Comparison of ENCODE assay signal across 21 mouse cellular contexts in the genomic region with DNA sequence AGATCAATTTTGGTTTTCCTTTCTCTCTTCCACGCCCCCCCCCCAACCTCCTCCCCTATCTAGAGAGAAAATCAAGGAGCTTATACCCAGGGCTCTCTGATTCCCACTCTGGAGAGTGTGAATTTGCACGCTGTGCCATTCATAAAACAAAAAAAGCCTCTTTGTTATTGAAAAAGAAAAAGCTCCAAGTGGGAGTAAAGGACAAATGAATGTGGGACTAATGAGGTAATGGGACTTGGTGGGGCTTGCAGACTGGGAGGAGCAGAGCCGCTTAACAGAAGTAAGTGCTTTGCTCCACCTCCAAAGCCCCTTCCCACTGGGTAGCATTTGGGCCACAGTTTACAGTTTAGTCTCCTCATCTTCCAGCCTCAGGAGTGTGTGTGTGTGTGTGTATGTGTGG. TPM values are rescaled to one million over a fixed set of nuclear protein-coding genes. Genes with fewer than 3 reads are reported as not detected.
DNase-seq lines count a peak whose midpoint lies in the region; ATAC-seq and TF ChIP-seq lines count a peak whose summit lies in the region.
"Had no signal": no experiment of that assay in that cellular context is flagged by ENCODE, and none has a peak within 500 bp of the region (broad histone marks: within the 10 kb centered on the region; RNA-seq: fewer than 3 reads in every experiment).

No protein-coding gene starts in this region.

- peak overlapping the region; percentile 31; the same call in 1 of the 2 replicates for H3K9ac ChIP-seq in hindbrain, embryonic 13.5 days
- no peak overlapping the region for H3K9ac ChIP-seq in hindbrain, embryonic 12.5 days
- H3K9ac ChIP-seq in neural tube, embryonic 12.5 days, result no peak overlapping the region
- no peak overlapping the region for H3K9ac ChIP-seq in neural tube, embryonic 15.5 days (replicated peaks)
- H3K9ac ChIP-seq in kidney, embryonic 14.5 days (ENCODE audit: low read depth, low read length), result no peak overlapping the region
- H3K9ac ChIP-seq: heart, embryonic 12.5 days; liver, embryonic 12.5 days; stomach, embryonic 15.5 days had no signal

- WGBS in hindbrain, embryonic 13.5 days, result 12% methylated on average over 3 of the region's 3 CpGs
- 13% methylated on average over 3 of the region's 3 CpGs for WGBS in hindbrain, embryonic 12.5 days
- WGBS in neural tube, embryonic 12.5 days, result 18% methylated on average over 3 of the region's 3 CpGs
- WGBS in neural tube, embryonic 15.5 days, result 16% methylated on average over 3 of the region's 3 CpGs
- WGBS in forebrain, embryonic 10.5 days, result 3% methylated on average over 3 of the region's 3 CpGs
- 12% methylated on average over 3 of the region's 3 CpGs for WGBS in olfactory bulb, adult 2 months
- WGBS in kidney, embryonic 14.5 days, result 37% methylated on average over 3 of the region's 3 CpGs

- H3K27ac ChIP-seq in hindbrain, embryonic 13.5 days, result no peak overlapping the region
- H3K27ac ChIP-seq in hindbrain, embryonic 12.5 days, result no peak overlapping the region
- H3K27ac ChIP-seq in neural tube, embryonic 12.5 days, result no peak overlapping the region
- no peak overlapping the region for H3K27ac ChIP-seq in neural tube, embryonic 15.5 days (replicated peaks)
- peak overlapping the region; percentile 82 for H3K27ac ChIP-seq in forebrain, embryonic 10.5 days
- 0 out of 2 replicates have a peak overlapping the region, but pooled peaks have one; percentile 6 for H3K27ac ChIP-seq in olfactory bulb, adult 2 months (ENCODE audit: insufficient read depth, low read depth, low read length)
- no peak overlapping the region for H3K27ac ChIP-seq in kidney, embryonic 14.5 days (ENCODE audit: low read depth, low read length)
- H3K27ac ChIP-seq: layer of hippocampus, adult 2 months; liver, embryonic 12.5 days; stomach, embryonic 15.5 days had no signal

- H3K4me1 ChIP-seq in hindbrain, embryonic 13.5 days (replicated peaks), result peaks cover 41% of the 10 kb centered on the region
- peaks cover 21% of the 10 kb centered on the region for H3K4me1 ChIP-seq in hindbrain, embryonic 12.5 days
- H3K4me1 ChIP-seq in neural tube, embryonic 12.5 days, result peaks cover 6% of the 10 kb centered on the region; the same call in 1 of the 2 replicates
- peaks cover 23% of the 10 kb centered on the region for H3K4me1 ChIP-seq in neural tube, embryonic 15.5 days
- peaks cover 69% of the 10 kb centered on the region for H3K4me1 ChIP-seq in forebrain, embryonic 10.5 days
- peaks cover 30% of the 10 kb centered on the region for H3K4me1 ChIP-seq in olfactory bulb, adult 2 months (ENCODE audit: control insufficient read depth, insufficient read depth, low read length)
- H3K4me1 ChIP-seq in kidney, embryonic 14.5 days (ENCODE audit: control insufficient read depth, insufficient read depth, low read length), result peaks cover 24% of the 10 kb centered on the region
- H3K4me1 ChIP-seq: liver, embryonic 12.5 days had no signal

- no peak; the same call in 1 of the 2 replicates for ATAC-seq in hindbrain, embryonic 13.5 days (ENCODE audit: low FRiP score)
- ATAC-seq in hindbrain, embryonic 12.5 days (ENCODE audit: low FRiP score), result no peak; the same call in 1 of the 2 replicates
- 0 out of 2 replicates have a peak, but pooled peaks have one; percentile 41 for ATAC-seq in neural tube, embryonic 12.5 days (ENCODE audit: low FRiP score, low read depth)
- no peak for ATAC-seq in neural tube, embryonic 15.5 days (ENCODE audit: low FRiP score)
- ATAC-seq in kidney, embryonic 14.5 days (ENCODE audit: low FRiP score, low TSS enrichment), result no peak
- ATAC-seq: intestine, embryonic 16.5 days; liver, embryonic 12.5 days had no signal

- H3K4me2 ChIP-seq in hindbrain, embryonic 13.5 days, result 0 out of 2 replicates have a peak overlapping the region, but pooled peaks have one; percentile 17
- no peak overlapping the region for H3K4me2 ChIP-seq in hindbrain, embryonic 12.5 days (replicated peaks)
- no peak overlapping the region for H3K4me2 ChIP-seq in neural tube, embryonic 12.5 days (replicated peaks)
- no peak overlapping the region for H3K4me2 ChIP-seq in neural tube, embryonic 15.5 days
- no peak overlapping the region for H3K4me2 ChIP-seq in kidney, embryonic 14.5 days (replicated peaks; ENCODE audit: low read depth, low read length)
- H3K4me2 ChIP-seq: heart, embryonic 12.5 days; liver, embryonic 12.5 days; stomach, embryonic 15.5 days had no signal

- H3K27me3 ChIP-seq in hindbrain, embryonic 13.5 days, result peaks cover 26% of the 10 kb centered on the region
- peaks cover 31% of the 10 kb centered on the region for H3K27me3 ChIP-seq in hindbrain, embryonic 12.5 days
- H3K27me3 ChIP-seq in neural tube, embryonic 12.5 days (replicated peaks), result 0 out of 2 replicates have a peak, but pooled peaks cover 11% of the 10 kb centered on the region
- H3K27me3 ChIP-seq in neural tube, embryonic 15.5 days (replicated peaks), result peaks cover 4% of the 10 kb centered on the region; the same call in 1 of the 2 replicates
- H3K27me3 ChIP-seq in forebrain, embryonic 10.5 days (ENCODE audit: poor library complexity, severe bottlenecking), result peaks cover 73% of the 10 kb centered on the region
- no peaks in the 10 kb centered on the region for H3K27me3 ChIP-seq in kidney, embryonic 14.5 days (ENCODE audit: control insufficient read depth, insufficient read depth, low read length)

- H3K36me3 ChIP-seq in hindbrain, embryonic 13.5 days, result no peaks in the 10 kb centered on the region
- H3K36me3 ChIP-seq in hindbrain, embryonic 12.5 days, result no peaks in the 10 kb centered on the region
- H3K36me3 ChIP-seq in neural tube, embryonic 12.5 days, result no peaks in the 10 kb centered on the region
- no peaks in the 10 kb centered on the region for H3K36me3 ChIP-seq in neural tube, embryonic 15.5 days
- H3K36me3 ChIP-seq in forebrain, embryonic 10.5 days (replicated peaks), result no peaks in the 10 kb centered on the region
- no peaks in the 10 kb centered on the region for H3K36me3 ChIP-seq in kidney, embryonic 14.5 days (ENCODE audit: control insufficient read depth, insufficient read depth, low read length)
- H3K36me3 ChIP-seq: heart, embryonic 12.5 days; liver, embryonic 12.5 days; stomach, embryonic 15.5 days had no signal

- no peak for TF ChIP-seq POLR2A in olfactory bulb, adult 2 months (IDR thresholded peaks at IDR 0.05; ENCODE audit: insufficient read depth, low read depth, low read length)

- no peaks in the 10 kb centered on the region for H3K9me3 ChIP-seq in hindbrain, embryonic 13.5 days
- H3K9me3 ChIP-seq in hindbrain, embryonic 12.5 days (replicated peaks), result no peaks in the 10 kb centered on the region
- H3K9me3 ChIP-seq in neural tube, embryonic 12.5 days, result no peaks in the 10 kb centered on the region
- no peaks in the 10 kb centered on the region for H3K9me3 ChIP-seq in neural tube, embryonic 15.5 days (replicated peaks)
- H3K9me3 ChIP-seq in forebrain, embryonic 10.5 days, result no peaks in the 10 kb centered on the region
- H3K9me3 ChIP-seq in kidney, embryonic 14.5 days (ENCODE audit: control insufficient read depth, low read length), result no peaks in the 10 kb centered on the region
- H3K9me3 ChIP-seq: heart, embryonic 12.5 days; liver, embryonic 12.5 days; stomach, embryonic 15.5 days had no signal

- no peak overlapping the region for H3K4me3 ChIP-seq in hindbrain, embryonic 13.5 days
- no peak overlapping the region for H3K4me3 ChIP-seq in hindbrain, embryonic 12.5 days
- no peak overlapping the region for H3K4me3 ChIP-seq in neural tube, embryonic 12.5 days
- H3K4me3 ChIP-seq in neural tube, embryonic 15.5 days (replicated peaks), result no peak overlapping the region
- peak overlapping the region; percentile 30 for H3K4me3 ChIP-seq in forebrain, embryonic 10.5 days
- no peak overlapping the region for H3K4me3 ChIP-seq in olfactory bulb, adult 2 months (ENCODE audit: insufficient read depth, low read depth, low read length)
- H3K4me3 ChIP-seq in kidney, embryonic 14.5 days (ENCODE audit: low read length), result no peak overlapping the region
- H3K4me3 ChIP-seq: heart, embryonic 12.5 days; layer of hippocampus, adult 2 months; liver, embryonic 12.5 days; stomach, embryonic 15.5 days had no signal

- TF ChIP-seq CTCF in olfactory bulb, adult 2 months (IDR thresholded peaks at IDR 0.05; ENCODE audit: insufficient read depth, low read depth, low read length), result no peak

- DNase-seq in forebrain, embryonic 10.5 days (ENCODE audit: extremely low spot score, low spot score), result peak; percentile 40
- DNase-seq in natural killer cell, adult 2 months (ENCODE audit: low spot score in 2 of 2), result no peak
- DNase-seq: cerebellum, adult 11 months; gastrocnemius, postnatal 36 days; heart, postnatal 36 days; kidney, postnatal 10 days; thymus, adult 2 months had no signal

RNA-seq across cellular contexts. Expression of a gene that starts 30.8 kb away (rescaled TPM):
- 0.82 and 1.2 TPM in 2 replicates for polyA plus RNA-seq in hindbrain, embryonic 13.5 days (2015; fragmentation: Nextera tagmentation; extraction: Ambion mirVana)
- polyA plus RNA-seq in hindbrain, embryonic 12.5 days (2016; fragmentation: Nextera tagmentation; extraction: Ambion mirVana), result 0.40 and 0.43 TPM in 2 replicates
- polyA plus RNA-seq in neural tube, embryonic 12.5 days (2016; fragmentation: Nextera tagmentation; extraction: Ambion mirVana), result 0.28 and 0.32 TPM in 2 replicates
- 2.0 and 2.2 TPM in 2 replicates for polyA plus RNA-seq in neural tube, embryonic 15.5 days (2015; fragmentation: Nextera tagmentation; extraction: Ambion mirVana)
- not detected in 2 replicates for polyA plus RNA-seq in forebrain, embryonic 10.5 days (2016; fragmentation: Nextera tagmentation; extraction: Ambion mirVana)
- not detected in 2 replicates for polyA plus RNA-seq in olfactory bulb, adult 2 months (2012; ENCODE audit: insufficient read depth, insufficient read length, low replicate concordance, missing spikeins)
- polyA plus RNA-seq in kidney, embryonic 14.5 days (2014; fragmentation: Nextera tagmentation; extraction: Ambion mirVana), result 6.3 and 12.4 TPM in 2 replicates
- polyA plus RNA-seq: adrenal gland, adult 2 months; limb, embryonic 11.5 days; spleen, adult 2 months had no signal

RNA-seq across cellular contexts. Expression of a gene that starts 50.5 kb away (rescaled TPM):
- 42.2 and 44.8 TPM in 2 replicates for polyA plus RNA-seq in hindbrain, embryonic 13.5 days (2015; fragmentation: Nextera tagmentation; extraction: Ambion mirVana)
- 41.7 and 43.3 TPM in 2 replicates for polyA plus RNA-seq in hindbrain, embryonic 12.5 days (2016; fragmentation: Nextera tagmentation; extraction: Ambion mirVana)
- 38.9 and 45.5 TPM in 2 replicates for polyA plus RNA-seq in neural tube, embryonic 12.5 days (2016; fragmentation: Nextera tagmentation; extraction: Ambion mirVana)
- 36.7 and 37.0 TPM in 2 replicates for polyA plus RNA-seq in neural tube, embryonic 15.5 days (2015; fragmentation: Nextera tagmentation; extraction: Ambion mirVana)
- 41.1 and 44.3 TPM in 2 replicates for polyA plus RNA-seq in forebrain, embryonic 10.5 days (2016; fragmentation: Nextera tagmentation; extraction: Ambion mirVana)
- not detected in 2 replicates for polyA plus RNA-seq in olfactory bulb, adult 2 months (2012; ENCODE audit: insufficient read depth, insufficient read length, low replicate concordance, missing spikeins)
- polyA plus RNA-seq in kidney, embryonic 14.5 days (2014; fragmentation: Nextera tagmentation; extraction: Ambion mirVana), result 52.4 and 53.9 TPM in 2 replicates

RNA-seq across cellular contexts. Expression of a gene that starts 58.5 kb away (rescaled TPM):
- polyA plus RNA-seq in hindbrain, embryonic 13.5 days (2015; fragmentation: Nextera tagmentation; extraction: Ambion mirVana), result 85.8 and 86.2 TPM in 2 replicates
- 96.5 and 96.6 TPM in 2 replicates for polyA plus RNA-seq in hindbrain, embryonic 12.5 days (2016; fragmentation: Nextera tagmentation; extraction: Ambion mirVana)
- 91.8 and 94.8 TPM in 2 replicates for polyA plus RNA-seq in neural tube, embryonic 12.5 days (2016; fragmentation: Nextera tagmentation; extraction: Ambion mirVana)
- polyA plus RNA-seq in neural tube, embryonic 15.5 days (2015; fragmentation: Nextera tagmentation; extraction: Ambion mirVana), result 81.0 and 90.0 TPM in 2 replicates
- polyA plus RNA-seq in forebrain, embryonic 10.5 days (2016; fragmentation: Nextera tagmentation; extraction: Ambion mirVana), result 103 and 104 TPM in 2 replicates
- polyA plus RNA-seq in olfactory bulb, adult 2 months (2012; ENCODE audit: insufficient read depth, insufficient read length, low replicate concordance, missing spikeins), result 125 TPM in 1 of 2 replicates, not detected in the other
- polyA plus RNA-seq in kidney, embryonic 14.5 days (2014; fragmentation: Nextera tagmentation; extraction: Ambion mirVana), result 82.4 and 83.1 TPM in 2 replicates

Comparison
In these comparisons a context has a peak if more than half of its experiments do, and no peak if none do; other contexts are left out.
1. H3K27ac ChIP-seq: peak in forebrain, embryonic 10.5 days (single experiment) and olfactory bulb, adult 2 months (single experiment); none in hindbrain, embryonic 13.5 days (single experiment), hindbrain, embryonic 12.5 days (single experiment), neural tube, embryonic 12.5 days (single experiment), neural tube, embryonic 15.5 days (single experiment) and kidney, embryonic 14.5 days (single experiment).
2. RNA of a gene that starts 50.5 kb away (polyA plus RNA-seq): 52.4 to 53.9 TPM in kidney, embryonic 14.5 days, 38.9 to 45.5 TPM in neural tube, embryonic 12.5 days, 41.1 to 44.3 TPM in forebrain, embryonic 10.5 days, 41.7 to 43.3 TPM in hindbrain, embryonic 12.5 days, 42.2 to 44.8 TPM in hindbrain, embryonic 13.5 days and 36.7 to 37.0 TPM in neural tube, embryonic 15.5 days; not detected in olfactory bulb, adult 2 months; every median in the first group is over 10 times any median in the second.